Mouse (Mus musculus): ENCODE measurements around the gene Bmp8b.

GRCm38 (mm10) chr4:123071266-123071966, 33.5 kb upstream of the Bmp8b start:
- TF ChIP-seq CTCF (IDR thresholded peaks at IDR 0.05; ENCODE audit: low read depth, low read length) (no peak), POLR2A (IDR thresholded peaks at IDR 0.05; ENCODE audit: borderline replicate concordance, low read depth, low read length) (no peak)

All from bone marrow macrophage, adult 2 months (primary cell).